Mouse (Mus musculus) C2C12 (cell line): ENCODE results near the gene Kcnq5. TPM values are rescaled to one million over a fixed set of nuclear protein-coding genes. Genes with fewer than 3 reads are reported as not detected.

Experiments
- H3K27me3 ChIP-seq: one replicate; pipeline ENCODE4 v1.6.1; 2011; ENCODE audit not compliant: control insufficient read depth, insufficient read depth, insufficient read length
- H3K36me3 ChIP-seq: one replicate; pipeline ENCODE4 v1.6.1; 2011; ENCODE audit not compliant: control insufficient read depth, insufficient read depth
- H3K4me3 ChIP-seq: one replicate; pipeline ENCODE4 v1.5.1; 2011; ENCODE audit warnings: mild to moderate bottlenecking, control low read depth; ENCODE audit not compliant: poor library complexity, insufficient read depth, severe bottlenecking
- H3K79me2 ChIP-seq: one replicate; pipeline ENCODE4 v1.6.1; 2011; ENCODE audit not compliant: control insufficient read depth, insufficient read depth
- H3K79me3 ChIP-seq: one replicate; pipeline ENCODE4 v1.6.1; 2011; ENCODE audit warnings: low read depth, control low read depth
- H3ac ChIP-seq: one replicate; pipeline ENCODE3; 2011; ENCODE audit warnings: low read depth; ENCODE audit not compliant: control insufficient read depth, insufficient read length
- CEBPB ChIP-seq: IDR thresholded peaks from one replicate; pipeline ENCODE4 v1.6.1; 2011; ENCODE audit warnings: low read depth, mild to moderate bottlenecking, control low read depth, moderate library complexity
- CTCF ChIP-seq: IDR thresholded peaks from one replicate; pipeline ENCODE4 v1.5.1; 2011; ENCODE audit not compliant: control insufficient read depth, insufficient read depth, insufficient read length
- FOSL1 ChIP-seq: IDR thresholded peaks from one replicate; pipeline ENCODE4 v1.8.0; 2011; ENCODE audit warnings: mild to moderate bottlenecking, low read length; ENCODE audit not compliant: poor library complexity, insufficient read depth, severe bottlenecking
- MAX ChIP-seq: IDR thresholded peaks from one replicate; pipeline ENCODE4 v1.6.1; 2011; ENCODE audit warnings: mild to moderate bottlenecking, control low read depth
- MYOD1 ChIP-seq: IDR thresholded peaks from one replicate; pipeline ENCODE4 v1.6.1; 2011; ENCODE audit warnings: low read depth; ENCODE audit not compliant: control insufficient read depth, insufficient read length
- MYOG ChIP-seq: IDR thresholded peaks from one replicate; pipeline ENCODE4 v1.6.1; 2011; ENCODE audit not compliant: control insufficient read depth, insufficient read length; ENCODE audit errors: extremely low read depth
- USF1 ChIP-seq: IDR thresholded peaks from one replicate; pipeline ENCODE4 v1.6.1; 2011; ENCODE audit warnings: low read depth, mild to moderate bottlenecking, control low read depth, moderate library complexity
- polyA plus RNA-seq: library from polyadenylated mRNA; unstranded; fragments of >200 nt; fragmentation: generic; extraction: Trizol; gene quantifications from one replicate; pipeline ENCODE4 v1.2.1, GENCODE M21; 2012; ENCODE audit warnings: missing spikeins

Gene Kcnq5
- polyA plus RNA-seq, 1 experiment, result not detected

- no peak for TF ChIP-seq MYOG
- no peak for TF ChIP-seq FOSL1
- no peak for TF ChIP-seq CTCF
- TF ChIP-seq MAX, result no peak
- no peak for TF ChIP-seq USF1
- no peak for TF ChIP-seq MYOD1
- TF ChIP-seq CEBPB, result no peak
- no peak overlapping the region for H3K4me3 ChIP-seq
- no peaks in the 10 kb centered on the region for H3K79me2 ChIP-seq
- no peaks in the 10 kb centered on the region for H3K27me3 ChIP-seq
- no peaks in the 10 kb centered on the region for H3K36me3 ChIP-seq
- H3ac ChIP-seq, result no peak overlapping the region
- H3K79me3 ChIP-seq, result no peaks in the 10 kb centered on the region
These were observed 503.2 kb downstream of the Kcnq5 start for GRCm38 (mm10) chr1:21458581-21458980.

GRCm38 (mm10) chr1:21455971-21456370 is 505.8 kb downstream of the Kcnq5 start:
- no peak overlapping the region for H3K4me3 ChIP-seq
- no peaks in the 10 kb centered on the region for H3K79me2 ChIP-seq
- no peaks in the 10 kb centered on the region for H3K79me3 ChIP-seq
- no peak overlapping the region for H3ac ChIP-seq
- H3K27me3 ChIP-seq, result no peaks in the 10 kb centered on the region
- H3K36me3 ChIP-seq, result no peaks in the 10 kb centered on the region
- TF ChIP-seq CTCF (no peak), MAX (no peak), MYOG (no peak), FOSL1 (no peak), CEBPB (no peak), MYOD1 (no peak), USF1 (no peak)

- Histone ChIP-seq H3K79me2 (no peaks in the 10 kb centered on the region), H3ac (no peak overlapping the region), H3K4me3 (no peak overlapping the region), H3K79me3 (no peaks in the 10 kb centered on the region), H3K36me3 (no peaks in the 10 kb centered on the region), H3K27me3 (no peaks in the 10 kb centered on the region)
- TF ChIP-seq MAX, result no peak
- TF ChIP-seq USF1, result no peak
- no peak for TF ChIP-seq CTCF
- TF ChIP-seq MYOD1, result no peak
- no peak for TF ChIP-seq MYOG
- TF ChIP-seq FOSL1, result no peak
These were observed 513.5 kb downstream of the Kcnq5 start for GRCm38 (mm10) chr1:21448227-21448626.

GRCm38 (mm10) chr1:21436753-21437152 is 525.0 kb downstream of the Kcnq5 start:
- TF ChIP-seq CEBPB, result no peak
- no peak for TF ChIP-seq CTCF
- TF ChIP-seq USF1, result no peak
- TF ChIP-seq MAX, result no peak
- TF ChIP-seq MYOG, result no peak
- TF ChIP-seq MYOD1, result no peak
- no peak for TF ChIP-seq FOSL1

GRCm38 (mm10) chr1:21434853-21435252 is 526.9 kb downstream of the Kcnq5 start:
- Histone ChIP-seq H3ac (no peak overlapping the region), H3K27me3 (no peaks in the 10 kb centered on the region), H3K79me3 (no peaks in the 10 kb centered on the region), H3K79me2 (no peaks in the 10 kb centered on the region), H3K36me3 (no peaks in the 10 kb centered on the region), H3K4me3 (no peak overlapping the region)
- TF ChIP-seq CEBPB, result no peak
- no peak for TF ChIP-seq USF1
- TF ChIP-seq MAX, result no peak
- TF ChIP-seq MYOD1, result no peak
- no peak for TF ChIP-seq CTCF
- no peak for TF ChIP-seq FOSL1

More at GRCm38 (mm10) chr1:21436753-21437152, 525.0 kb downstream of the Kcnq5 start:
- no peaks in the 10 kb centered on the region for H3K79me3 ChIP-seq
- no peaks in the 10 kb centered on the region for H3K27me3 ChIP-seq
- no peak overlapping the region for H3K4me3 ChIP-seq
- no peaks in the 10 kb centered on the region for H3K36me3 ChIP-seq
- H3ac ChIP-seq, result no peak overlapping the region
- H3K79me2 ChIP-seq, result no peaks in the 10 kb centered on the region

GRCm38 (mm10) chr1:21431666-21432065 is 530.1 kb downstream of the Kcnq5 start:
- Histone ChIP-seq H3ac (no peak overlapping the region), H3K79me2 (no peaks in the 10 kb centered on the region), H3K27me3 (no peaks in the 10 kb centered on the region), H3K79me3 (no peaks in the 10 kb centered on the region), H3K4me3 (no peak overlapping the region), H3K36me3 (no peaks in the 10 kb centered on the region)
- no peak for TF ChIP-seq CEBPB
